Mouse (Mus musculus): ENCODE measurements around the gene Tmprss11a.

Gene Tmprss11a

GRCm38 (mm10) chr5:86468890-86469289 is at the start of gene Tmprss11a:
Tmprss11a (minus strand) TSS chr5:86468990.
- no peak for DNase-seq

GRCm38 (mm10) chr5:86518500-86518899 is 49.7 kb upstream of the Tmprss11a start, which contains the start of gene Tmprss11g:
Tmprss11g (minus strand) TSS chr5:86518600.
- DNase-seq, result no peak

GRCm38 (mm10) chr5:86511538-86511937 is 42.7 kb upstream of the Tmprss11a start:
- DNase-seq, result no peak

GRCm38 (mm10) chr5:86493453-86493852 is 24.7 kb upstream of the Tmprss11a start:
- DNase-seq, result no peak

- no peak for DNase-seq
Observed at GRCm38 (mm10) chr5:86482562-86482961, 13.8 kb upstream of the Tmprss11a start.

GRCm38 (mm10) chr5:86482031-86482430 is 13.2 kb upstream of the Tmprss11a start:
- DNase-seq, result no peak

GRCm38 (mm10) chr5:86473859-86474258 is 5.1 kb upstream of the Tmprss11a start:
- no peak for DNase-seq

- no peak for DNase-seq
Observed at GRCm38 (mm10) chr5:86439306-86439705, 29.5 kb downstream of the Tmprss11a start.

- DNase-seq, result no peak
Observed at GRCm38 (mm10) chr5:86438548-86438947, 30.2 kb downstream of the Tmprss11a start.

- no peak for DNase-seq
Observed at GRCm38 (mm10) chr5:86432697-86433096, 36.1 kb downstream of the Tmprss11a start.

GRCm38 (mm10) chr5:86431096-86431495 is 37.7 kb downstream of the Tmprss11a start:
- DNase-seq, result no peak

- no peak for DNase-seq
Observed at GRCm38 (mm10) chr5:86421323-86422028, 47.3 kb downstream of the Tmprss11a start.

- DNase-seq, result no peak
Observed at GRCm38 (mm10) chr5:86419494-86419893, 49.3 kb downstream of the Tmprss11a start.

GRCm38 (mm10) chr5:86414280-86414679 is 54.5 kb downstream of the Tmprss11a start:
- DNase-seq, result no peak

GRCm38 (mm10) chr5:86410815-86411214 is 58.0 kb downstream of the Tmprss11a start:
- no peak for DNase-seq

GRCm38 (mm10) chr5:86407941-86408340 is 60.8 kb downstream of the Tmprss11a start:
- no peak for DNase-seq

GRCm38 (mm10) chr5:86407191-86407590 is 61.6 kb downstream of the Tmprss11a start:
- DNase-seq, result no peak

GRCm38 (mm10) chr5:86373320-86373719 is 95.5 kb downstream of the Tmprss11a start, which contains the start of gene Tmprss11d:
Tmprss11d (minus strand) TSS chr5:86373420.
- no peak for DNase-seq
